Mouse (Mus musculus) ES-E14 (cell line): ENCODE measurements around the gene Cldn6. TPM values are rescaled to one million over a fixed set of nuclear protein-coding genes. Genes with fewer than 3 reads are reported as not detected.

Experiments
- DNase-seq: peaks from one replicate; pipeline ENCODE4 v3.0.0-alpha.2; 2013; ENCODE audit warnings: low read depth, low spot score
- H3K27ac ChIP-seq: 2 replicates; pipeline ENCODE4 v1.5.1; 2012; ENCODE audit warnings: low read depth, mild to moderate bottlenecking, low read length, moderate library complexity, mixed read lengths; ENCODE audit not compliant: poor library complexity, insufficient read depth, severe bottlenecking
- H3K36me3 ChIP-seq: 2 replicates; pipeline ENCODE4 v1.6.1; 2012; ENCODE audit warnings: mild to moderate bottlenecking, low read length, moderate library complexity, mixed read lengths; ENCODE audit not compliant: control insufficient read depth, poor library complexity, insufficient read depth, severe bottlenecking
- H3K4me1 ChIP-seq, 2 experiments: fragments of 150-350 bp in 1 of 2; sonication (generic) in 1 of 2; 2 replicates each; pipeline ENCODE4 v1.6.1; 2012; ENCODE audit warnings: low read length in 2 of 2, mild to moderate bottlenecking in 1 of 2, mixed read lengths in 1 of 2; ENCODE audit not compliant: control insufficient read depth in 2 of 2, insufficient read depth in 2 of 2, poor library complexity in 1 of 2
- H3K4me3 ChIP-seq, 2 experiments: fragments of 150-350 bp in 1 of 2; sonication (generic) in 1 of 2; 2 replicates each; pipeline ENCODE4 v1.5.1; 2012; ENCODE audit warnings: low read length in 2 of 2, low read depth in 1 of 2, mild to moderate bottlenecking in 1 of 2, mixed read lengths in 1 of 2; ENCODE audit not compliant: insufficient read depth in 1 of 2, poor library complexity in 1 of 2, severe bottlenecking in 1 of 2
- H3K9ac ChIP-seq: 2 replicates; pipeline ENCODE4 v1.6.1; 2012; ENCODE audit warnings: low read depth, mild to moderate bottlenecking, low read length, mixed read lengths; ENCODE audit not compliant: poor library complexity, insufficient read depth, severe bottlenecking
- H3K9me3 ChIP-seq: fragments of 150-350 bp; sonication (generic); 2 replicates; pipeline ENCODE4 v1.6.1; 2012; ENCODE audit warnings: low read depth, mild to moderate bottlenecking, low read length; ENCODE audit not compliant: control insufficient read depth, insufficient read depth
- CHD2 ChIP-seq: IDR thresholded peaks from 2 replicates; pipeline ENCODE4 v1.6.1; 2014; ENCODE audit warnings: mild to moderate bottlenecking, low read depth, low read length, inconsistent platforms
- HCFC1 ChIP-seq: IDR thresholded peaks from 2 replicates; pipeline ENCODE4 v1.6.1; 2012; ENCODE audit warnings: low read length, inconsistent platforms, borderline replicate concordance; ENCODE audit not compliant: insufficient read depth
- MAFK ChIP-seq: IDR thresholded peaks from 2 replicates; pipeline ENCODE4 v1.6.1; 2014; ENCODE audit warnings: mild to moderate bottlenecking, low read depth, low read length, inconsistent platforms; ENCODE audit not compliant: insufficient read depth
- ZC3H11A ChIP-seq: IDR thresholded peaks from 2 replicates; pipeline ENCODE4 v1.6.1; 2012; ENCODE audit warnings: low read depth, mild to moderate bottlenecking, inconsistent platforms, low read length, borderline replicate concordance
- ZNF384 ChIP-seq: IDR thresholded peaks from 2 replicates; pipeline ENCODE4 v1.6.1; 2012; ENCODE audit warnings: low read depth, low read length, inconsistent platforms
- in situ Hi-C, 2 experiments: fragments of 600-800 bp; cut with MboI; formaldehyde crosslinking; loops; one replicate each; pipeline ENCODE4 v1.15.1; 2025; ENCODE audit warnings: low sequenced_read_pairs in 2 of 2, inconsistent platforms in 1 of 2; ENCODE audit not compliant: unreplicated experiment in 2 of 2
- total RNA-seq: library from RNA; depleted of rRNA; stranded (reverse); fragments of 300-350 nt; gene quantifications from 2 replicates; pipeline ENCODE4 v1.2.3, GENCODE M21; 2012; rRNA removed

Cldn6 gene
- total RNA-seq, 1 experiment = 72.7 TPM

GRCm38 (mm10) chr17:23725999-23726757, 47.1 kb downstream of the Cldn6 start, which contains the start of gene Pkmyt1:
Gene Pkmyt1 (plus strand): TSS chr17:23726336.
- Histone ChIP-seq H3K4me3 (peak within 1 kb of the TSS; percentile 87 to 90), H3K9me3 (no peaks in the 10 kb centered on the region), H3K27ac (peak within 1 kb of the TSS; percentile 20; the same call in 1 of the 2 replicates), H3K36me3 (no peaks in the 10 kb centered on the region), H3K4me1 (peaks cover 2 to 5% of the 10 kb centered on the region in 2 experiments; a peak in 1 of 4 replicates), H3K9ac (peak within 1 kb of the TSS; percentile 84)
- no peak for TF ChIP-seq HCFC1
- no peak for TF ChIP-seq ZC3H11A
- DNase-seq = peak; percentile 86
- in situ Hi-C loops = no loop called here

GRCm38 (mm10) chr17:23726758-23727142, 47.7 kb downstream of the Cldn6 start:
- no peaks in the 10 kb centered on the region for H3K9me3 ChIP-seq
- peaks cover 4 to 5% of the 10 kb centered on the region in 2 experiments; a peak in 1 of 4 replicates for H3K4me1 ChIP-seq
- no peak for TF ChIP-seq ZC3H11A
- no peak for DNase-seq
- peak overlapping the region; percentile 87 to 90 for H3K4me3 ChIP-seq
- 0 out of 2 replicates have a peak overlapping the region, but pooled peaks have one; percentile 20 for H3K27ac ChIP-seq
- peak overlapping the region; percentile 84 for H3K9ac ChIP-seq
- in situ Hi-C loops = no loop called here
- 0 out of 2 replicates have a peak, but pooled peaks cover 1% of the 10 kb centered on the region for H3K36me3 ChIP-seq

- Histone ChIP-seq H3K9me3 (no peaks in the 10 kb centered on the region), H3K36me3 (peaks cover 6% of the 10 kb centered on the region; the same call in 1 of the 2 replicates), H3K4me3 (no peak overlapping the region), H3K9ac (no peak overlapping the region), H3K4me1 (peaks cover 4 to 5% of the 10 kb centered on the region in 2 experiments; a peak in 1 of 4 replicates), H3K27ac (no peak overlapping the region)
- TF ChIP-seq ZNF384 (no peak), ZC3H11A (no peak), CHD2 (no peak), MAFK (no peak), HCFC1 (no peak)
- in situ Hi-C loops = no loop called here
- DNase-seq = no peak
Observed at GRCm38 (mm10) chr17:23730441-23730840, 51.4 kb downstream of the Cldn6 start.

Other genes with a start within 250 kb of the Cldn6 start
- gene Vmn2r117, start 199.6 kb upstream of the Cldn6 start, total RNA-seq = not detected in 2 replicates
- gene Zfp213, start 115.0 kb upstream of the Cldn6 start, total RNA-seq = 8.4 and 8.8 TPM in 2 replicates
- gene Zfp13, start 79.8 kb upstream of the Cldn6 start, total RNA-seq = 19.9 and 26.9 TPM in 2 replicates
- 62.5 and 93.1 TPM in 2 replicates for gene Zscan10, start 78.4 kb upstream of the Cldn6 start, total RNA-seq
- 4.7 and 4.9 TPM in 2 replicates for gene Mmp25, start 34.0 kb upstream of the Cldn6 start, total RNA-seq
- gene Bicdl2, start 18.7 kb upstream of the Cldn6 start, total RNA-seq = 1.1 and 2.9 TPM in 2 replicates
- 26.4 and 36.4 TPM in 2 replicates for gene Hcfc1r1, start 5.7 kb upstream of the Cldn6 start, total RNA-seq
- 53.7 and 64.9 TPM in 2 replicates for gene Thoc6, start 5.4 kb upstream of the Cldn6 start, total RNA-seq
- gene Tnfrsf12a, start 1.8 kb upstream of the Cldn6 start, total RNA-seq = 101 and 138 TPM in 2 replicates
- 3.7 and 5.7 TPM in 2 replicates for gene Cldn9, start 4.8 kb downstream of the Cldn6 start, total RNA-seq
- gene 1520401A03Rik, start 43.5 kb downstream of the Cldn6 start, total RNA-seq = 0.04 and 1.0 TPM in 2 replicates
- gene Pkmyt1, start 47.1 kb downstream of the Cldn6 start, total RNA-seq = 24.1 and 41.3 TPM in 2 replicates
- gene Paqr4, start 61.6 kb downstream of the Cldn6 start, total RNA-seq = 2.8 and 4.0 TPM in 2 replicates
- 2.5 and 4.3 TPM in 2 replicates for gene Kremen2, start 66.6 kb downstream of the Cldn6 start, total RNA-seq
- gene Flywch1, start 92.4 kb downstream of the Cldn6 start, total RNA-seq = 31.6 and 35.1 TPM in 2 replicates
- gene Flywch2, start 106.8 kb downstream of the Cldn6 start, total RNA-seq = 8.0 and 10.8 TPM in 2 replicates
- 192 and 230 TPM in 2 replicates for gene Srrm2, start 111.3 kb downstream of the Cldn6 start, total RNA-seq
- gene Elob, start 149.9 kb downstream of the Cldn6 start, total RNA-seq = 651 and 726 TPM in 2 replicates
- 0.45 and 0.95 TPM in 2 replicates for gene Prss33, start 156.8 kb downstream of the Cldn6 start, total RNA-seq
- 0.26 and 0.31 TPM in 2 replicates for gene Prss32, start 164.6 kb downstream of the Cldn6 start, total RNA-seq
- 6.8 and 11.0 TPM in 2 replicates for gene Prss41, start 164.9 kb downstream of the Cldn6 start, total RNA-seq
- gene Prss21, start 188.8 kb downstream of the Cldn6 start, total RNA-seq = not detected in 2 replicates
- gene Dcpp1, start 201.6 kb downstream of the Cldn6 start, total RNA-seq = not detected in 2 replicates
- gene Dcpp2, start 201.6 kb downstream of the Cldn6 start, total RNA-seq = not detected in 2 replicates
- not detected in 2 replicates for gene Dcpp3, start 238.2 kb downstream of the Cldn6 start, total RNA-seq